Mouse (Mus musculus) stomach, postnatal 0 days (tissue): Measurements from ENCODE around the gene Tspan4. TPM values are rescaled to one million over a fixed set of nuclear protein-coding genes. Genes with fewer than 3 reads are reported as not detected.
A peak's percentile ranks its signal among the peaks of the same experiment; 100 is the strongest.

Source experiments
- ATAC-seq: fragments of 200-750 bp; cut with Nextera tagmentation; 2 replicates; pipeline ENCODE4 v1.8.0; 2017; ENCODE audit not compliant: low FRiP score, low TSS enrichment
- DNase-seq: peaks from one replicate; pipeline ENCODE4 v3.0.0-alpha.2; 2016; ENCODE audit warnings: low spot score
- H3K27ac ChIP-seq: fragments of 300-500 bp; sonication (generic); replicated peaks from 2 replicates; pipeline ENCODE4 v1.5.1; 2014; ENCODE audit warnings: mild to moderate bottlenecking, control low read depth
- H3K27me3 ChIP-seq: fragments of 300-500 bp; sonication (generic); 2 replicates; pipeline ENCODE4 v1.6.1; 2014; ENCODE audit warnings: low read length; ENCODE audit not compliant: control insufficient read depth, insufficient read depth
- H3K36me3 ChIP-seq: fragments of 300-500 bp; sonication (generic); 2 replicates; pipeline ENCODE4 v1.6.1; 2014; ENCODE audit warnings: low read length, mixed read lengths; ENCODE audit not compliant: control insufficient read depth, insufficient read depth
- H3K4me1 ChIP-seq: fragments of 300-500 bp; sonication (generic); replicated peaks from 2 replicates; pipeline ENCODE4 v1.6.1; 2014; ENCODE audit warnings: antibody characterized with exemption; ENCODE audit not compliant: control insufficient read depth, insufficient read depth
- H3K4me2 ChIP-seq: fragments of 300-500 bp; sonication (generic); replicated peaks from 2 replicates; pipeline ENCODE4 v1.6.1; 2014; ENCODE audit warnings: low read depth, mild to moderate bottlenecking, control low read depth, moderate library complexity
- H3K4me3 ChIP-seq: fragments of 300-500 bp; sonication (generic); 2 replicates; pipeline ENCODE4 v1.5.1; 2014; ENCODE audit warnings: low read depth, low read length, control low read depth
- H3K9ac ChIP-seq: fragments of 300-500 bp; sonication (generic); 2 replicates; pipeline ENCODE4 v1.6.1; 2014; ENCODE audit warnings: mild to moderate bottlenecking, low read length, control low read depth, mixed read lengths
- H3K9me3 ChIP-seq: fragments of 300-500 bp; sonication (generic); 2 replicates; pipeline ENCODE4 v1.6.1; 2016; ENCODE audit warnings: low read length; ENCODE audit not compliant: control insufficient read depth
- CTCF ChIP-seq: IDR thresholded peaks from 2 replicates; pipeline ENCODE4 v1.5.1; 2016; ENCODE audit warnings: antibody characterized with exemption, low read depth, mild to moderate bottlenecking, moderate library complexity
- EP300 ChIP-seq: optimal IDR thresholded peaks from 2 replicates; pipeline ENCODE3; 2016; ENCODE audit warnings: antibody characterized with exemption
- WGBS: fragments of 180-500 bp; shearing (Covaris S2); extraction: QIAGEN DNeasy Blood & Tissue Kit; methylation state at CpG from one replicate; pipeline ENCODE4 v1.1.7; 2014; 5-methylcytosine and 5-hydroxymethylcytosine counted together
- polyA plus RNA-seq: library from polyadenylated mRNA; unstranded; fragments of >200 nt; fragmentation: Nextera tagmentation; extraction: Ambion mirVana; gene quantifications from 2 replicates; pipeline ENCODE4 v1.2.1, GENCODE M21; 2015

Gene Tspan4
- polyA plus RNA-seq, 1 experiment from 2014 or later, result 58.7 TPM

DNA sequence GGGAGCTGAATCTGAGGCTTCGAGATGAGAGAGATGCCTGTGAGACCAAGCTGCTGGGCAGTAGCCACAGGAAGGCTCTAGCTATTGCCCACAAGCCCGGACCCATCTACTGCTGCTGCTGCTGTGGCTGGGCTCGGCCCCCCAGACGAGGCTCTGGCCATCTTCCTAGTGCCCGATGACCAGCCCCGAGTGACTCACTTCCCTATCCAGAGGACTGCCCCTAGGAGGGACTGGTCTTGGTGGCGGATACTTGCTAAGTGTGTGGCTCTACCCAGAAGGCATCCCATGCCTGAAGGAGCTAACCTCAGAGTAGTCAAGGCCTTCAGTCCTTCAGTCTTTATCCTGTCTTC, 9.0 kb upstream of the Tspan4 start:
- DNase-seq (no peak), ATAC-seq (no peak)
- WGBS, result 78% methylated on average over 7 of the region's 7 CpGs
- Histone ChIP-seq H3K9me3 (no peaks in the 10 kb centered on the region), H3K4me1 (peaks cover 24% of the 10 kb centered on the region), H3K36me3 (peaks cover 12% of the 10 kb centered on the region), H3K27me3 (0 out of 2 replicates have a peak, but pooled peaks cover 2% of the 10 kb centered on the region), H3K4me2 (no peak overlapping the region), H3K27ac (no peak overlapping the region), H3K4me3 (no peak overlapping the region), H3K9ac (no peak overlapping the region)
- TF ChIP-seq CTCF, result no peak
- no peak for TF ChIP-seq EP300

DNA sequence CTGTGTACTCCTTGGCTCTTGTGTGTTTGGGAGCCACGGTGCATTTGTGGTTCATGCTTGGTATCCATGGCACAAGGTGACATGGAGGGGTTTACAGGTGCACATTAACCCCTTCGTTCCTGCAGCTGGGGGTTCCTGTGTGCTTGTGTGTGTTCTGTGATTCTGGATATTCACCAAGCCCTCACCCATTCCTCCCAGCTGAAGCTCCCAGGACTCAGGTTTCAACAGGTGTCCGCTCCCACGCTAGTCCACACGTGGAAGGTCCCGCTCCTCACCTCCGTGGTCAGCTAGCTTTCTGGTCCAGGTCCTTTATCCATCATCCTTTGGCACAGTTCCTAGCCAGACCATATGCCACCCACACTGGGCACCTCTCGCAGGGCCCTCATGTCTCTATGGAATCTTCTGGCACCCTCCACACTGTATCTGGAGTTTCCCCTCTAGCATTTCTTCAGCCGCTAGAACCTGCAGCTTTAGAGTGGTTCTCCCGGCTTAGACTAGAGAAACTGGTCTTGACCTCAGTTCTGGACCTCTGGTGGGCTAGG, 8.4 kb upstream of the Tspan4 start:
- Histone ChIP-seq H3K27ac (peak overlapping the region; percentile 94), H3K4me3 (peak overlapping the region; percentile 72), H3K4me2 (peak overlapping the region; percentile 82), H3K9me3 (no peaks in the 10 kb centered on the region), H3K27me3 (0 out of 2 replicates have a peak, but pooled peaks cover 2% of the 10 kb centered on the region), H3K4me1 (peaks cover 19% of the 10 kb centered on the region), H3K36me3 (peaks cover 14% of the 10 kb centered on the region), H3K9ac (peak overlapping the region; percentile 86; the same call in 1 of the 2 replicates)
- WGBS, result 57% methylated on average over 10 of the region's 10 CpGs
- no peak for TF ChIP-seq CTCF
- TF ChIP-seq EP300, result no peak
- DNase-seq (no peak), ATAC-seq (no peak)

DNA sequence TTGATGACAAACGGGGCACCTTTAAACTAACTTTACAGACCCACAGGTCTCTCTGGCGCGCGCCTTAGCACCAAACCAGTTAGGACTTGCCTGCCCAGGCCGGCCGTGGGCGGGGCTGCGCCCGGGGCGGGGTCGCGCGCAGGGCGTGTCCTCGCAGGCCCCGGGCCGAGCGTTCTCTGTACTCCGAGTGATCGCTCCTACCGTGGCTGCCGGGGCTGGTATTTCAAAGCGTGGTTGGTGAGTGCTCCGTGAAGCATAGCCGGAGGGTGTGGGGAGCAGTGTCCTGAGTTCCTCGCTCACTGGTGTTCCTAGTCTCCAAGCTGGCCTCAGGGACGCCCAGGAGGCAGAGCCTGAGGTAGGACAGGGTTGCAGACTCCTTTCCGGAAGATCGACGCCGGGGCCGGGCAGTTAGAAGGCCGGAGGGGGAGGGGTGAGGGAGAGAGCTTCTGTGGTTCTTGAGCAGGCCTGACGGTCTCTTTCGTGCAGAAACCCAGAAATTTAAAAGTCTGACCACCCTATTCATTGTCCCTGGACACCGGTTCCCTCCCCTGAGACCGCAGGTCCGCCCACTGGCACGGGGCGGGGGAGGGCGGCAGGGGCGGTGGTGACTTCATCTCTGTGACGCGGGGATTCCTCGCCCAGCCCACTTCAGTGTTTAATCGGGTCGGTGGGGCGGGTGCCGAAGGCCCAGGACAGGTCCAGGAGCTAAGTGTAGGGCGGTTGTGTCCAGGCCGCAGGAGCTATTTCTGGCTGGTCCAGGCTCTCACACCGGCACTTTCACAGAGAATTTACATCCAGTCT, 7.6 kb upstream of the Tspan4 start, which contains the start of gene Cd151:
TSS of gene Cd151 (plus strand) at position 163 of the 801 bp plus-strand sequence.
- Histone ChIP-seq H3K4me2 (peak within 1 kb of the TSS; percentile 82), H3K4me1 (peaks cover 18% of the 10 kb centered on the region), H3K36me3 (peaks cover 19% of the 10 kb centered on the region), H3K4me3 (peak within 1 kb of the TSS; percentile 72), H3K9ac (peak within 1 kb of the TSS; percentile 86), H3K27ac (peak within 1 kb of the TSS; percentile 94), H3K9me3 (no peaks in the 10 kb centered on the region), H3K27me3 (0 out of 2 replicates have a peak, but pooled peaks cover 2% of the 10 kb centered on the region)
- TF ChIP-seq EP300, result no peak
- no peak for TF ChIP-seq CTCF
- peak; percentile 82 for ATAC-seq
- DNase-seq, result peak; percentile 94
- under 1% methylated on average over 51 of the region's 52 CpGs for WGBS

DNA sequence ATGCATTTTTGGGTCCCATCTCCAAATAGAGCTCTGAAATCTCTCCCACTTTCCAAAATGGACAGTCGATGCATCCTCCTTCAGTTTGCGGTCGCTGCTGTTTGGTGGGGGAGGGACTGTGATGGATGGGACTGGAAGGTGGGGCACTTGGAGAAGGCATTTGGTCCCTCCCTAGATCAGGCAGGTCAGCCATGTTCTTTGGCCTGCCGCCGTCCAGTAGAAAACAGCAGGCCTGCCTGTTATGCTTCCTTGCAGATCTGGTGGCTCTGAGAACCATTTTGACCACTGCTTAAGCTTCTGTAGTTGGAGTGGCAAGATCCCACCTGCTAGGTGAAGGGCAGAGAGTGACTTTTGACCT, 6.9 kb upstream of the Tspan4 start:
- H3K4me2 ChIP-seq, result peak overlapping the region; percentile 82
- peak overlapping the region; percentile 94 for H3K27ac ChIP-seq
- H3K9ac ChIP-seq, result peak overlapping the region; percentile 86
- ATAC-seq (no peak), DNase-seq (no peak)
- no peaks in the 10 kb centered on the region for H3K9me3 ChIP-seq
- 0 out of 2 replicates have a peak, but pooled peaks cover 2% of the 10 kb centered on the region for H3K27me3 ChIP-seq
- no peak for TF ChIP-seq CTCF
- no peak for TF ChIP-seq EP300
- peaks cover 19% of the 10 kb centered on the region for H3K36me3 ChIP-seq
- H3K4me3 ChIP-seq, result peak overlapping the region; percentile 72
- peaks cover 18% of the 10 kb centered on the region for H3K4me1 ChIP-seq
- whole genome bisulfite sequencing, result 11% methylated on average over 5 of the region's 5 CpGs

DNA sequence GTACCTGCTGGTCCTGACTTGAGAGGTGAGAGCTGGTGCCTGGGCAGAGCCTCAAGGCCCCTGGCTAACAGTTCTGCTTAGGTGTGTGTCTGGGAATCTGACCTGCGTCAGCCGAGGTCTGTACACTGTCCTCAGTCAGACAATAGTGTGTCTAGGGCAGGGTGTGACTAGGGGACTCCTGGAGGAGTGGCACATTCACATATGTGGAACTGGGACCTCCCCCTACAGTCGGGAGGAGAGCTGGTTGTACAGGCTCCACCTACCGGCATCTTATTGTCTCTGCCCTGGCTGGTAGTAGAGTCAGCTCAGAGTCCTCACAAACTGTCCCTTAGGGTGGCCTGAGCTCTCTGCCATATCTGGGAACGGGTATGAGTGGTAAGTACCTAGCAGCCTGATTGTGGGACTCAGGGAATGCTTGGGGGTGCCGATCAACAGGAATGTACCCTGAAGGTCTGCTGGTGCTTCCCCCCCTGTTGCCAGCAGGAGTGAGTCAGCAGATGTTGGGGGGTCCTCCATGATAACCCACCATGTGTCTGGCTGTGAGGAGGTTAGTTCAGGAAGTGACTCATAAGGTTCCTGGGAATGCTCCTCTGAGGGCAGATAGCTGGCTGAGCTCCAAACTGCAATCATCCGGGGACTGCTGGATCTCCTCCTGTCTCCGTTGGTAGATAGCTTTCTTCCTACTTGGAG, 6.4 kb upstream of the Tspan4 start:
- peak overlapping the region; percentile 94 for H3K27ac ChIP-seq
- H3K4me1 ChIP-seq, result peaks cover 18% of the 10 kb centered on the region
- DNase-seq, result peak; percentile 65
- H3K4me3 ChIP-seq, result peak overlapping the region; percentile 72
- H3K27me3 ChIP-seq, result 0 out of 2 replicates have a peak, but pooled peaks cover 2% of the 10 kb centered on the region
- ATAC-seq, result peak; percentile 57
- no peaks in the 10 kb centered on the region for H3K9me3 ChIP-seq
- TF ChIP-seq CTCF (peak; percentile 73), EP300 (no peak)
- peak overlapping the region; percentile 82 for H3K4me2 ChIP-seq
- H3K9ac ChIP-seq, result peak overlapping the region; percentile 86
- peaks cover 19% of the 10 kb centered on the region for H3K36me3 ChIP-seq
- WGBS, result 3% methylated on average over 8 of the region's 8 CpGs
